Mouse (Mus musculus) liver, embryonic 14.5 days (tissue): ENCODE data around the gene Twist1.

Source experiments
- CTCF ChIP-seq: IDR thresholded peaks from 2 replicates; pipeline ENCODE4 v1.5.1; 2016; ENCODE audit warnings: antibody characterized with exemption, low read depth, control low read depth
- EP300 ChIP-seq: IDR thresholded peaks from 2 replicates; pipeline ENCODE4 v1.6.1; 2016; ENCODE audit warnings: antibody characterized with exemption, low read depth

DNA sequence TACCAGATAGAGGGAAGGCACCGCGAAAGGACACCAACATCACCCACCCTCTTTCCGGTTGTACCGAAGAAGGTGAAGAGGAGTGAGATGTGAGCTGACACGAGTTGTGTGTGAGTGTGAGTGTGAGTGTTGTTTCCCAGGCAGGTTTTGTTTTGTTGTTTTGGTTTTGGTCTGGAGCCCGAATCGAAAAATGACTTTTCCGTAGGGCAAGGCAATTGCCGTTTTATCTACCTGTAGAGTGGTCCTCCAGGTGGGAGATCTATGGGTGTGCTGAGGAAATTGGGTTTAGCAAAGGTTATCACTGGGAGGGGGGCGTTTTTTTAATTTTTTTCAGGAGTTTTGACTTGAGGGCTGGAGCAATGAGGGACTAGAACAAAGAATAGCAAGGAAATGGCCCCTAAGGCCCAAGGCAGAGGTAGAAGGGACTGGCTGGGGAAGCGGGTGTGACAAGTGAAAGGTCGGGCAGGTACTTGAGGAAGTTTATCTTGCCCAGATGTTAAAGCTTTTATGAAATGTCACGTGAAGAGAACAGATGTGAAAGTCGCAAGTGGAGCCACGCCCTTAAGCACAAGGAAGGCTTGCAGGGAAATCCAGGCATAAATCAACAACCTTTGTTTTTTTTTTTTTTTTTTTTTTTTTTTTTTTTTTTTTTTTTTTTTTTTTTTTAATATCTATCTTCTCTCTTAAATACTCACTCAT lies 6.3 kb downstream of the Twist1 start:
- no peak for TF ChIP-seq EP300
- TF ChIP-seq CTCF: no peak
